Mouse (Mus musculus) v-Abl transformed pro-B cells (cell line): ENCODE results near the gene Akr1c19.
"Not testable (repeated sequence)": the region's sequence is repeated elsewhere in the genome, so short reads cannot be mapped to it uniquely, and the experiment has no call there.

Source experiments
- in situ Hi-C, 2 experiments: fragments of 400-800 bp; cut with MboI; formaldehyde crosslinking; loops; one replicate each; pipeline ENCODE4 v1.15.1; 2025; ENCODE audit not compliant: unreplicated experiment in 2 of 2

The Akr1c19 gene

GRCm38 (mm10) chr13:4265455-4265854, 37.0 kb downstream of the Akr1c19 start:
- in situ Hi-C loops = not testable (repeated sequence)

- in situ Hi-C loops = loop anchor here in 1 of 2 experiments (10.0 kb wide), 1 partner anchor 866 kb away; no protein-coding TSS in a partner anchor
Measured at GRCm38 (mm10) chr13:4270860-4271259, 42.4 kb downstream of the Akr1c19 start.

DNA sequence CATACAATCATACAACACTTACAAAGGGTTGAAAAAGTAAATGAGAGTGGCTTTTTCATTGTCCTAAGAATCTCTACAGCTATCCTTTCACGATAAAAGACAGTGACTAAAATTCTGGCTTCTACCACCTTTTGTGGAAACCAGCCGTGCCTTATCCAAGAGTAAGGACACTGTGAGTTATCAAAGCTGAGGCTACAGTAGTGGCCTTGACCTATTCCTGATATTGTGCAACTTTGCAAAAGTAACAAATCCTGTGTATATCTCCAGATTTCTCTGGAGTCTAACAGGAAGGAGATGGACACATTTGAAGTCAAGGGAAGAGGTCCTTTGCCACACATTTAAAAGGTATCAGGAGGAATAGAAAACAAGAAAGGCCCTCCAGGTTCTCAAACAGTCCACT, 49.0 kb downstream of the Akr1c19 start:
- in situ Hi-C loops = loop anchor here in 1 of 2 experiments (10.0 kb wide), 1 partner anchor 873 kb away; no protein-coding TSS in a partner anchor

DNA sequence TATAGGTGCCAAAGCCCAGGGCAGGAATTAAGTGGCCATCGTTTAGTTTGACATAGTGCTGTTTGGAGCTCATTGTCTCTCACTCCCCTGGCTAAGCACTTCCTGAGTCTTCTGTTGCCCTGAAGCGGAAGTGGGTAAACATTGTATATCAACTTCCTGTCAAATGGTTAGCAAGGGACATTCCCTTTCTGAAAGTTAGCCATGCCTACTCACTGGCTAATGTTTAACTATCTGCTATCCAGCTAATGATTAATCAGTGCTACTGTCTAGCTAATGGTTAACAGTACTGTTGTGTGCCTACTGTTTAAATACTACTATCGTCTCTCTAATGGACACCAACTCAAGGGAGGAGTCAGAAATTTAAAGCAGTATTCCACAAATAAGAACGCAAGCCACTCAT, 50.8 kb downstream of the Akr1c19 start, which contains the start of gene Akr1c12:
Gene Akr1c12, minus strand, starts transcription at position 150 of the 400 bp plus-strand sequence.
- in situ Hi-C loops = loop anchor here in 1 of 2 experiments (10.0 kb wide), 1 partner anchor 874 kb away; no protein-coding TSS in a partner anchor

- in situ Hi-C loops = loop anchor here in 1 of 2 experiments (10.0 kb wide), 1 partner anchor 617 kb away; no protein-coding TSS in a partner anchor
Measured at GRCm38 (mm10) chr13:4281471-4282412, 53.2 kb downstream of the Akr1c19 start.

DNA sequence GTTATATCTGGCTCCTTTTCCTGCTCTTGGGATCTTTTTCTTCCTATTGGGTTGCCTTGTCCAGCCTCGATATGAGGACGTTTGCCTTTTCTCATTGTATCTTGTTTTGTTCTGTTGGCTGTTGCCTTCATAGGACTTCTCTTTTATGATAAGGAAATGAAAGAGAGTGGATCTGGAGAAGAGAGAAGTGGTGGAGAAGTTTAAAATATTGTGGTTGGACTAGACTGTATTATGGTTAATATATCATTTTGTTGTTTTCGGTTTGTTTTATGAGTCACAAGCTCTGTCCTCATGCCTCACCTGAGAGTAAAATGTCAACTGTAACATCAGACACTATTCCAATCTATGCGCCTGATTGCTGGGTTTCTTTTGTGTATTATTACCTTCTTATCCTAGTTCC, 68.5 kb downstream of the Akr1c19 start:
- in situ Hi-C loops = no loop called here
